Mouse (Mus musculus) right cerebral cortex, postnatal 36 days (tissue): ENCODE results near the gene Ush1g.
A peak's percentile ranks its signal among the peaks of the same experiment; 100 is the strongest.

Source experiments
- DNase-seq, 2 experiments: peaks; one replicate each; pipeline ENCODE4 v3.0.0; 2022; ENCODE audit warnings: low spot score in 2 of 2, mixed read lengths in 1 of 2

Gene Ush1g

DNA sequence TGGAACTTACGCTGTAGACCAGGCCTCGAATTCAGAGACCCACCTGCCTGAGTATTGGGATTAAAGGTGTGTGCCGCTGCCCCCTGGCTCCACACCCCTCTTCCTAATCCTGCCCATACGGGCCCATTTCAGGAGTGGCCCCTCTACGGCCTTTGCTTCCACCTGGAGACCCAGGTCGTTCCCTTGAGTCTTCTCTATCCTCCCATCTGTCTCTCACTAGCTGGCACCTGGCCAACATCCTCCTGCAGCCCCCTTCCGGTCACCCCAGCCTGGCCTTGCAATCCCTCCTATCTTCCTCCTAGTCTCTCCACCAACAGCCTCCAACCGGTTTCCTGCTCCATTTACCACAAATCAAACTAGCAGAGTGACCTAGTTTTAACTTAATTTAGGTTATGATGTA, 32.0 kb downstream of the Ush1g start:
- no peak for DNase-seq

DNA sequence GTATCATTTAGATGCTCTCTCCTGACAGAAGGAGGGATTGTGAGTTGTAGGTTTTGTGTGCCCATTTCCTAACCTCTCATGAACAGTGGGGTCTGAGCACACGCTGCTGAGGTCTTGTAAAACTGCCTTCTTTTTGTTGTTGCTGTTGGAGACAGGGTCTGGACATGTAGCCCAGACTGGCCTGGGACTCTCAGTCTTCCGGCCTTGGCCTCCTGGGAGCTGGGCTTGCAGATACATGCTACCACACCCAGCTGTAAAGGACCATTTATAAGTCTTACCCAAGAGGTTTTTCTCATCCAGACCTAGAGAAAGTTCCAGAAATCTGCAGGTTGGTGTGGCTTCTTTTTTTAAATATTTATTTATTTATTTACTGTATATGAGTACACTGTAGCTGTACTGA, 33.5 kb downstream of the Ush1g start:
- DNase-seq = no peak

DNA sequence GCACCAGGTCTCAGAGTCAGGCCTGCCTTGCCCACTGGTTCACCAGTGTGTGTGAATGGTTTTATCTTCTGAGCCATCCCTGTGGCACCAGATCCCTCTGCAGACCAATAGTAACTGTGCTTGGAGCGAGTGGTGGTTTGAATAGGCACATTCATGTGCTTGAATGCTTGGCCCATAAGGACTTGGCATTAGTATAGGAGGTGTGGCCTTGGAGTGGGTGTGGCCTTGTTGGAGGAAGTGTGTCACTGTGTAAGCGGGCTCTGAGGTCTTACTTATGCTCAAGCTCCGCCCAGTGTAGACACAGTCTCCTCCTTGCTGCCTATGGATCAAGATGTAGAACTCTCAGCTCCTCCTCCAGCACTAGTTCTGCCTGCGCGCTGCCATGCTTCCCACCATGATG, 34.5 kb downstream of the Ush1g start:
- no peak for DNase-seq

DNA sequence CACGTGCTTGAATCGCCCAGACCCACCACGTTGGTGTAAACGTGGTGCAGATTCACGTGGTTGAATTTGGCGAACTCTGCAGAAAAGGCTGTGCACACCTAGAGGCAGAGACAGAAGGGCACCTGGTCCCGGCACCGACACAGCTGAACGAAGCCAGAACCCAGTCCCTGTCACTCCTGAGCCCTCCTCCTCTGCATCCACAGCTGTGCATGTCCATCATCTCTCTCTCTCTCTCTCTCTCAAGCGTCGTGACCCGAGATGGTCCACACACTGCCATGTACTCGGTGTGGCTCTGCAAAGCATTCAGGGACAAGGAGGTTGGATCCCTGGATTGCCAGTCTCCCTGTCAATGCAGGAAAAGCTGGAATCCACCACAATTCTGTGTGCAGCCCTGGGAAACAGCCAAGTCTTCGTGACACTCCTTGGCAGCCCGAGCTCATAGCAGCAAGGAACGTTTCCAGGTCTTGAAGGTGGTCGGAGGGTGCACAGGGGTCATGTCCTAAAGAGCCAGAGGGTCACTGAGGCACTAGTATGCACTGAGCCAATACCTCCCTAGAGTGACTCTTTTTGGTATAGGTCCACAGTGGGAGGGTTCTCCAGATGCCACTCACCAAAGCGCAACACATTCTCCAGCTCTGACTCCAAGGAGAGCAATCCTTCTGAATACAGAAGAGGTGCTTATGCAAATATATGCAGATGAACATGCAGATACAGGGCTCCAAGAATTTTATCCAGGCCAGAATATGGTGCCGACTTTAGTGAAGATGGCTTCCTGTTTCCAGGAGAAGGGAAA, 35.4 kb downstream of the Ush1g start:
- DNase-seq = no peak

DNA sequence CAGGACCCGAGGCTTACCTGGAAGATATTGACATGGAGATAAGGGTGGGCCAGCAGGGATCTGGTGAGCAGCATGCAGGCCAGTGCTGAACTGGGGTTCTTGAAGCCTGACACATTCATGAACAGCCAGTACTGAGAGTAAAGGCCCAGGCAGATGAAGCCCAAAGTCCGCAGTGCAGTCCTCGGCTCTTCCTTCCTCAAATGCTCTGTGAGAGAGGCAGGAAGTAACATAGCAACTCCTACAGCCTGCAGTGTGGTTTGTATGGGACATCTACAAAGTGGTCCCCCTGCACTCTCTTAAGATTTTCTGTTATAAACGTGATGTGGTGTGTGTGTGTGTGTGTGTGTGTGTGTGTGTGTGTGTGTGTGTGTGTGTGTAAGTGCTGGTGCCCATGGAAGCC, 36.6 kb downstream of the Ush1g start:
- no peak for DNase-seq

DNA sequence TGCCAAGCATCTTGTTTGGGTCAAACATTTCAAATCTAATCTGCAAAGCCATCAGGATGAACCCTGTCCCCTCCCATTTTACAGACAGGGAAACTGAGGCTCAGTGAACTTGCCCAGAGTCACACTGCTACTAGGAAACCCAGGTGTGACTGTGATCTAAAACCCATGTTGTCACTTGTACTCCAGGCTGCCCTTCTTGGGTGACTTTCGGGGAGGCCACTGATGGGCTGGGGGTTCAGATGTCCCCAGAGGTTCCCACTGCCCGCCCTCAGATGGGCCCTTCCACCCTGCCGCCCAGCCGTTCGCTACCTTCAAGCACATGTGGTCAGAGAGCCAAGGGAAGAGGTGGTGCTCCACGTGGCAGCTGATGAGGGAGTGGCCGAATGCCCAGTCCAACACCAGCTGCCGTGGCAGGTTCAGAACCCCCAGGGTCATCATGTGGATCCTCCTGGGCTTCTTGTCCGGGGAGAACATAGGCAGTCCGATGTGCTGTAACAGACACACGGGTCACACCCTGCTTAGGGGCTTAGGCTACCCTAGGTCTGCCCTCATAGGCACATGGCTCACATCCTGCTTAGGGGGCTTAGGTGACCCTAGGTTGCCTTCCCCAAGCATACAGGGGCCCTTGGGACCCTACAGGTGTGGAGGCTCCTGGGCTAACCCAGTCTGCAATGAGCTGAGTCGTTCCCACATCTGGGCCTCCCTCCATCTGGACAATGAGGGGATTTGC, 37.8 kb downstream of the Ush1g start:
- DNase-seq = no peak

DNA sequence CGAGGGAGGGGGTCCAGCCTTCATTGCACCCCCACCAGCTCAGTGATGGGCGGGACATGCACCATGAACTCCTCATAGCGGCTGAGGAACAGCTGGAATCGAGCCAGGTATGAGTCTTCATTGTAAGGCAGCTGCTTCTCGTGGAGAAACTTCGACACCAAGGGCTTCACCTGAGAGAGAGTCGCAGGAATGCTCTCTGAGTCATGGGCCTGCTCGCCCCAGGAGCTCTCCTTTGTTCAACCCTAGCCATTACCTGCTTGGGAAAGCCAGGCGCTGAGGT, 38.4 kb downstream of the Ush1g start:
- no peak for DNase-seq

DNA sequence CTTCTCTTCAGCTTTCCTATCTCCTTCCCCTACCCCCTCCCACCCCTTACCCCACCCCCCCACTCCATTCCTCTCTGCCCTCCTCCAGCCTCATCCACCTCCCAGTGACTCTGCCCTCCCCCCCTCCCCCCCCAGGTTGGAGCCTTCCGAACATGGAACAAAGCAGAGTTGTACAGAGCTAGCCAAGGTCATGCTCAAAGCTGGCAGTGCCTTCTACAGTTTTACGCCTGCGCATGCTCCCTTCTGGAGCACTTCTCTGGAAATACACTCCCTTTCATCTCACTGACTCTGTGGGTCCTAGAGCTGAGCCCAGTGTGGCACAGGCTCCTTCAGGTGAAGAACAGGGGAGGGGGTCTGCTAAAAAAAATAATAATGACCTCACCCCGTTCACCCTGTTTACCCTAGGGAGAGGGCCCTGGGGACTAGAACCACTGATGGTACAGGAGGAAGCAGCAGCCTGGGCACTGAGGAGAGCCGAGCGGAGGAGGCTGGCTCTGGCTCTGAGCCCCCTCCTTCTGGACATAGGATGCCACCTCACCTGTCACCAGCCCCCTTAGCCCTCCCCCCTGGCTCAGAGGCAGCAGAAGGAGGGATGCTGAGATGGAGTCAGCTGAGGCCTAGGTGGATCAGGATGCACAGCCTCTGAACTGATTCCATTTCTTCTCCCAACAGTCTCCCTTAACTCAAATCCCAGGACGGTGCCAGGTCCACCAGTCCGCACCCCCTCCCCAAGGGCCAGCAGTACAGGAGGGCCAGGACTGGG, 38.9 kb downstream of the Ush1g start:
- no peak for DNase-seq

DNA sequence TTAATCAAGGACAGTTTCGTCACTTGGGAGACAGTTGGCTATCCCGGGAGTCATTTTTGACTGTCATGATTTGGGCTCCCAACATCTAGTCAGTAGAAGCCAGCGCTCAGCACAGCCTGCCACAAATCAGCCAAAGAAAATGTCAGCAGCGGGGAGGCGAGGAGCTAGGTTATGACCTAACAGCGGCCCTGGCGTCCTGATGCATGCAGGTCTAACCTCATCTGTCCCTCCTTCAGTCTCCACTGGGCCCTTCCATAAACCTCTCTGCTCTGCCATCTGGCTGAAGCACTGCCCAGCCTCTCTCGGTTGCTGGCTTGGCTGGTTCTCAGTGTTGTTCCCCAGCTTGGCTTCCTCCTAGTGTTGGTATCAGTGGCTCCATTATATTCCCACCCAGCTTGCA, 39.5 kb downstream of the Ush1g start:
- DNase-seq = no peak

DNA sequence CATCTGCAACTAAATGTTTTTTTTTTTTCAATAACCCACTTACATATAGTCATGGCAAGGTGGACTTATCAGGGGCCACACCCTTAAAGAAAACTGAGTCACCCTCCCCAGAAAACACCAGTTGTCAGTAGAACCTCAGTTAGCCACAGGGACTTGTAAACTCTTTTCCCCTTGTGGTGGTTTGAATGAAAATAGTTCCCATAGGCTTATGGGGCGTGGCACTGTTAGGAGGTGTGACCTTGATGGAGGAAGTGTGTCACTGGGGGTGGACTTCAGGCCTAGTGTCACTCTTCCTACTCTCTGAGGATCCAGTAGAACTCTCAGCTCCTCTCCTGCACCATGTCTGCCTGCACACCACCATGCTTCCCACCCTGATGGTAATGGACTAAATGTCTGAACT, 42.1 kb downstream of the Ush1g start:
- DNase-seq = no peak

DNA sequence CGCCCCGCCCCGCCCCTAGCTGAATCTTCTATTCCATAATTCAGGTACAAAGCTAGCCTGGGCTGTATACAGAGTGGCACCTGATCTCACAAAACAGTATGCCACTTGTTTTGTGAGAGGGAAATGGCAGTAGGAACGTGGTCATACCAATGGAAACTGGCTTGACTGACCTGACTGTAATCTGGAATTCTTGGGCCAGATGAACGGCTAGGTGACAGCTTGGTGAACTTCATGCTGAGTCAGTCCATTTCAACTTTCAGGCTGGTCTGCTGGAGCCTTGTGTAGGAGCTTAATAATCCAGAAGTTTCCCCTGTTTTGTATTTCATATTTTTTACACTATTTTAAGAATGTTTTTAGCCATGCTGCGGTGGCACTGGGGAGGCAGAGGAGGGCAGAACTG, 43.7 kb downstream of the Ush1g start:
- no peak for DNase-seq

DNA sequence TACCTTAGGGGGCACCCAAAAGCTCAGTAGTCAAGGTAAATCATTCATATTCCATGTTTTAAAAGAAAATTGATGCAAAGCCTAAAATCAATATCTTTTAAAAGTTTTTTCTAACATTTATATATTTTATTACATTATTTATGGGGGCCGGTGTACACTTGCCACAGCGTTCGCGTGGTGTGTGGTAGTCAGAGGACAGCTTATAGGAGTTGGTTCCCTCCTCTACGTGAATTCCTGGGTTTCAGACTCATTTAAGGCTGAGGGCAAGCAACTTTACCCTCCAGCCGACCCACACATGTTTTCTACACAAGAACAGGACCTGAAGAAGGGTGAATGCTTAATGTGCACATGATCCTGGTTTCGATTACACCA, 44.3 kb downstream of the Ush1g start:
- no peak for DNase-seq

DNA sequence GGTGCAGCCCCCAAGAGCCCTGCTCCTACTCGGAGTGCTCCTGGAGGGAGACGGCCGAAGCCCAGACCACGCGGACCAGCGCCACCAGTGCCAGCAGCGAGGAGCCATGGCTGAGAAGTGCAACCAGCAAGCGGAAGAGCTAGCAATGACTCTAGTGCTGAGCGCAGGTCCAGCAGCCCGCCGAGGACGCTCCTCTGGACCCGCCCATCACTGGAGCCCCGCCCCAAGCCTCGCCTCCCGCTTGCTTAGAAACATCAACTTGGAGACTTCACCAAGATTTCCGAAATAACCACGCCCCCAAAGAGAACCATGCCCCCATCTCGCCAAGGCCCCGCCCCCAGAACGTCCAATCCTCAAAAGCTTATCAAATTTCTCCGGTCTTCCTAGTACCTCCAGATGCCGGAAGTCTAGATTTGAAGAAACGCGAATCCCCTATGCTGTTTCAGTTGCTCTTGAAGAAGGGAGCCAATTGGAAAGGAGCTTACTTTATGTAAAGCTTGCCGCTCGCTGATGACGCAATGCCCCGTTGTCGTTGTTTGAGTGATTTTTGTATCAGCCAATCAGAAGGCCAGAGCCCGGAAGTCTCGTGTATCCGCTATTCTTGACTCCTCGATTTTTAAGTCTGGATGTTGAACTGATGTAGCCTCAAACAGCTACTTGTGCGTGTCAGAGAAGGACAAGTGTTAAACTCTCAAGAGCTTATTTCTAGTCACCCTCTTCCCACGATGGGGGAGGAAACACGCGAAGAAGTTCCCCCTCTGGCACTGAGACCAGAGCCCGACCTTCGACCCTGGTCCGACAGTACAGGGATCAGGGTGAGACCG, 44.8 kb downstream of the Ush1g start, which contains the start of gene Fdxr:
Gene Fdxr (minus strand): TSS at position 271 of the 824 bp plus-strand sequence.
- peak; percentile 95 to 98 for DNase-seq

DNA sequence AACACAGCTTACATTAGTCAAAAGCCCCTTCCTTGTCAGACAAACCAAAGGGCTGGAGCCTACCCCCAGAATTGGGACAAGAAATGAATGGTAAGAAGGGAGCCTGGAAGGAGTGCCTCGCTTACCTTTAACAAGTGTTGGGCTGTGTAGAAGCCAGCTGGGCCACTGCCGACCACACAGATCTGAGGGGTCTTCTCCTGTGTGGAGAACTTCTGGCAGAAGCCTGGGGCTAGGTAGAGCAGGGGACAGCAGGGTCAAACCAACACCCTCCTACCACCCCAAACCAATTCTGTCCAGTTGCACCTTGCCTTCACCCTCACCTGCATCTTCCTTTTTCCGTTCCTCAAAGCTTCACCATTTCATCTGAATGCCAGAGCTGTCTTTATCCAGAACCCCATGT, 45.9 kb downstream of the Ush1g start:
- DNase-seq = no peak

DNA sequence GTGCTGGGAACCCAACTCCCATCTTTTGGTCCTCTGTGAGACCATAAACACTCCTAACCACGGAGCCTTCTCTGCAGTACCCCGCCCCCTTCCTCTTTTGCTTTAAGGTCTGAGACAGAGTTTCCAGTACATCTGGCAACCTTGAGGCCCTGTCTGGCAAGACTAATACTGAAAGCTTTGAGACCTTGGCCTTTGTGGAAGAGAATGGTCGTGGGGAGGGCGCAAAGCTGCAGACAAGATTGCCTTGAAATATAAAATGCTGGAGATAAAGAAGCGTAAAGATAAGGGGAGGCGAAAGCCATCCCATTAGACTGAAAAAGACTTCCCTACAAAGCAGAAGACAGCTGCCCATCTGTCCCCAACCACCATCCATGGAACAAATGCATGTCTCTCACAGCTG, 46.3 kb downstream of the Ush1g start:
- DNase-seq = no peak

DNA sequence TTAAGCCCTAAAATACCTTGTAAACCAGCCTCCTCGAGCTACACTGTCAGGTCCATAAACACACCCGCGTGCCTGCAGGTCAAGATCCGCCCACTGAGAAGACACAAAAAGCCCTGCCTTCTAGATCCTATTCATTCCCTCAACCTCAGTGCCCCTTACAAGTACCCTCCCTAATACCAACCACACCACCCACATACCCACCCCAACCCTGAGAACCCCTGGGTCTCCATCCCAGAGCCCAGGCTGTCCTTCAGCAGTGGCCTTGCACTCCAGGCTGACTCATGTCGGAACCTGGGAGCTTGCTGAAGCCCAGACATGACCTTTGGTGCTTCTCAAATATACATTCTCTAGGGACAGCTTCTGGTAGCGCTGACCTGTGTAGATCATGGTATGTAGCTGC, 47.1 kb downstream of the Ush1g start:
- no peak for DNase-seq

DNA sequence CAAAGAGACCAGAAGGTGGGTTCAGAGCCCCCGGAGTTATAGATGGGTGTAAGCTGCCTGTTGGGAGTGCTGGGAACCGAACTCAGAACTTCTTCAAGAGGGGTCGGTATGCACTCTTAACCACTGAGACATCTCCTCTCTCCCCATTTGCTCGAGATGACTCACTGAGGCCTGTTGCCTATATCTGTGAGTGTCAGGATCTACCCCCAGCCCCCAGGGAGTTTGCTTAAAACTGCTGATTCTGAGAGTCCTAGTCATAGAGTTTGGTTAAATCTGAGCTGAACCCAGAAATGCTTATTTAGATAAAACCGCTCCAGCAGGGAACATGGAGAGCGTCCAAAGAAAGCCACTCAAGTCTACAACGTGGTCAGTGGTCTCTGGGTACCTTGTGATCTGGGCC, 47.7 kb downstream of the Ush1g start:
- no peak for DNase-seq

DNA sequence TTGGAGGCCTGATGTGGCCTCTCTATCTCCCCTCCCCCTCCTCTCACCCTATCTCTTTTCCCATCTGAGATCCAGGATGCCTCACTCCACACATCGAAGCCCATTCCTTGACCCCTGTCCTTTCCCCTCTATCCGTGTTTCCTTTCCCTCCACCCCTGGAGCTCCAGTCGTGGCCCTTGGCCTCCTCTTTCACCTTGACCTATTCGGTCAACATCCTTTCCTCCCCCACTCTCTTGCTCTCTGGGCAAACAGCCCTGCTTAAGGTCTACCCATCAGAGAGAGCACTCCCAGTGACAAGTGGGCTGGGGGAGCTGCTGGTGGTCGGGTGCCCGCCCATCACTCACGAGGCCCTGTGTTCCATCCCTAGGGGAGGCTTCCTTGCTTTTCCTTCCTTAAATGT, 48.1 kb downstream of the Ush1g start:
- no peak for DNase-seq

DNA sequence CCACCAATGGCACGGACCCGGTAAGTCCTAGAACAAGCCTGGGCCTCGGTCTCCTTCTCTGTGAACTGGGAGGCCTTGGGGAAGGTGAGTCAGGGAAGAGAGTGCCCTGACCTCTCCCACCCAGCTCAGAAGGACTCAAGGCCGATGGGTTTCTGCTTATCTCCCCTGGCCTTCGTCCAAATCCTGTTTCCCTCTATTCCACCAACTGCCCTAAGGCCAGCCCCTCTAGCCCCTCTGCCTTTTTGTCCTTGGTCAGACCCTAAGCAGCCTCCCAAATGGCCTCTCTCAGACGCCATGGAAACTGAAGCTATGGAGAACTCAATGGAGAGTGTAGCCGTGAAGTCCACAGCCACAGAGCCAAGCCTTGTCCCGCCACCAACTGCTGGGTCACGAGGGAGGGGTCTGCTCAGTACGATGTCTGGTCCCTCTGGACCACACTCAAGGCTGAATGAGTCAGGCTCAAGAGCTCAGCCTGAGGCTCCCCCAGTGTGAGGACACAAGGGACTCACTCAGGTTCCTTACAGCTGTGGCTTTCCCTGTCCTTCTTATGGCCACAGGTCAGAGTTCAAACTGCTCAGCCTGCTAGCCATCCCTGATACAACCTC, 48.8 kb downstream of the Ush1g start:
- no peak for DNase-seq

DNA sequence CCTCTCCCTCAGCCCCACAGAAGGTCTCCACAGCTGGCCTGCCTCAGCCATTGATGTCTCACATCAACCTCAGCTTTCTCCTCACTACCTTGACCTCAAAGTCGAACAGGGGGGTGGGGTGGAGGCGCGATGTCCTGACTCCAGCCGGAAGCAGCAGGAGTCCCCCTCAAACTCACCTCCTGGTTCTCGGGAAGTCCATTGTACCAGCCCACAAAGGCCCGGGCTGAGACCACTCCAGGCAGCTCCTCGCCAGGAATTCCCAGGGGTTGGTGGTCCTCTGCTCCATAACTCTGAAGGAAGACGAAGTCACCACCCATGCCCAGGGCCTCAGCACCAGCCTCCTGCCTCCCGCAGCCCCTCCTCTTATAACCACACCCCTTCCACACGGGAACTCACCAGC, 50.4 kb downstream of the Ush1g start:
- no peak for DNase-seq

DNA sequence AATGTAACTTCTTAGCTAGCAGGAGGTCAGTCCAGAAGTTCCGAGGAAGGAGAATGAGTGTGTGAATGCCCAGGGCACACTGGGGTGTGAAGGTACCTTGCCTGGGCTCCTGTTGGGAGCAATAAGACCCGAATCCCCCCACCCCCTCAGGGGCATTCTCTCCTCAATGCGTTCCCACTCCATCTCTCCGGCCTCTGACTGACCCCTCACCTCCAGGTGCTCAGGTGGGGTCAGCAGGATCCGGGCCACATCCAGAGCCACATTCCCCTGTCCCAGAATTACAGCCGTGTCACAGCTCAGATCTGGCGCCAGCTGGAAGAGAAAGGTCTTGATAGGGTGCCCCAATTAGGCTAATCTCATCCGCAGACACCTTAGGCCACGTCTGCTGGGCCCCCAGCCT, 50.8 kb downstream of the Ush1g start:
- DNase-seq = no peak
